Mouse (Mus musculus): Measurements from ENCODE around the gene Pcolce2.

Pcolce2 gene

GRCm38 (mm10) chr9:95657941-95658340, 20.5 kb downstream of the Pcolce2 start:
- DNase-seq = no peak

- DNase-seq = peak; percentile 37
Measured at GRCm38 (mm10) chr9:95664290-95664989, 27.0 kb downstream of the Pcolce2 start.

GRCm38 (mm10) chr9:95665835-95666234, 28.4 kb downstream of the Pcolce2 start:
- no peak for DNase-seq

- DNase-seq = peak; percentile 63
Measured at GRCm38 (mm10) chr9:95667836-95668235, 30.4 kb downstream of the Pcolce2 start.

- DNase-seq = no peak
Measured at GRCm38 (mm10) chr9:95668306-95668705, 30.9 kb downstream of the Pcolce2 start.

DNA sequence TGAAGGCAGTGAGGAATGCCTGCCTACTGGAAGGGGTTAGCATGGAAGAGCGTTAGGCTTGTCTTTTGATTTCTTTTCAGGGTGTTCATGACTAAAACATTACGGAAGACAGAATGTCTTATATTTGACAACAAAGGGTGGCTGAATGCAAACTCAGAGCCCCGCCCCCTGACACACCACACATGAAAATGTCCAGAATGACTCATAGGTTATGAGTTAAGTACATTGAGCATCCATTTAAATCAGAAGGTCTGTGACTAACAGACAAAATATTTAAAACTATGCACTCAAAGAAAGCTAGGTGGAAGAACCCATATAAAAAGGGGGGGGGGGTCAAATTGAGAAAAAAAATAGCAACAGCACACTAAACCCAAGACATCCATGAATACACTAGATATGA, 34.9 kb downstream of the Pcolce2 start:
- no peak for DNase-seq

GRCm38 (mm10) chr9:95672760-95673159, 35.4 kb downstream of the Pcolce2 start:
- DNase-seq = peak; percentile 14

DNA sequence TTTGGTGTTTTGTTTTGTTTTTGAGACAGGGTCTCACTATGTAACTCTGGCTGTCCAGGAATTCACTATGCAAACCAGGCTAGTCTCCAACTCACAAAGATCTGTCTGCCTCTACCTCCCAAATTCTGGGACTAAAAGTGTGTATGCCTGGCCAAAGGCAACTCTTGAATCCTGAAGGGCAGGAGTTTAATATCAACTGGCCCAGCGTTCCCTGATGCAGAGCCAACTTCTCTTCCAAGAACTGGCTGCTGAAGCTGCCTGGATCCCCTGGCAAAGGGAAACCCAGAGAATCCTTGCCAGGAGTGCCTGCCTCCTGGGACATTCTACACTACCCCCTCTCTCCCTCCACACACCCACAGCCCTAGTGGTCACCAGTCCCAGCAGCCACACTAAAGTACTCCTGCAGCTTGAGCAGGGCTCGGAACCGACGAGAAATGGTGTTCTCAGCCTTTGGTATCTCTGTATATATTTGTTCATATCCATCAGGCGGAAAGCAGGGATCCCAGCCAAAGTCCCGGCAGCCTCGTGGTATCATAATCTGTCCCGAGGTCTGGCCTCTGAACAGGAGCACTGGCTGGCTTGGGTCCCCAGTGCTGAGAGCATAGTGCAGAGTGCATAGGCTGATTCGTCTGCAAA, 37.8 kb downstream of the Pcolce2 start:
- DNase-seq = no peak

- DNase-seq = no peak
Measured at GRCm38 (mm10) chr9:95676021-95676420, 38.6 kb downstream of the Pcolce2 start.

- DNase-seq = no peak
Measured at GRCm38 (mm10) chr9:95679966-95680365, 42.6 kb downstream of the Pcolce2 start.

GRCm38 (mm10) chr9:95680691-95681090, 43.3 kb downstream of the Pcolce2 start:
- no peak for DNase-seq

DNA sequence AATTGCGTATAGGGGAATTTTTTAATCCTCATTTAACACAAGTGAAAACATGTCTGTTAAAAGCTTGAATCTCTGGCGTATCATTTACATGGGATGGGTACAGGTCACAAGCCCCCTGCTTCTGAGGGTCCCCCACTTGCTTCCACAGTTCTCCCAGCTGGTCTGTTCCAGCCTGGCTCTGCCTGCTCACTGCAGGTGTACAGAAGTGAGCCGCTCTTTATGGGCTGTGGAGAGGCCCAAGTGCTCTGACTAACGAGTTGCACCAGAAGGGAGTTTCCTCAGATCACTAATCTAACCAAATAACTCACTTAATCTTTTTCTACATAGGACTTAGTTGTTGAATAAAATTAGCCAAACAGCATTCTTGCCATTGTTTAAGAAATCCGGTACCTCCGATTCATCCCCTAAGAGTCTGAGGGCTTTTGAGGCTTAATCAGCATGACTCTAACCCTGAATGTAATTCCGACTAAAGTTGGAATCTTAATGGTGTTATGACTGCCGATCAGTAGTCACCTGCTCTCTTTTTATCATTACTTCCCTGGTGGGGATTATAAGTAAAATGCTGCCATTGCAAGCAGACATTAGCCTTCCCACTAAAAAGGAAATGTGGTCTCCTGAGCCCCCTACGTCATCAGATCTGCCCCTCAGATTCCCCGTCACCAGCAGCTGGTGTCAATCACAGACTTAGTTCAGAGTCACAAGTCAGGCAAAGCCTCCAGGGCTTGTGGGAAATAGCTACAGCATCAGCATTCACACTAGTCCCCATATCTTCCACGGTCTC, 48.4 kb downstream of the Pcolce2 start:
- peak; percentile 16 for DNase-seq

- peak; percentile 26 for DNase-seq
Measured at GRCm38 (mm10) chr9:95688064-95688463, 50.7 kb downstream of the Pcolce2 start.

DNA sequence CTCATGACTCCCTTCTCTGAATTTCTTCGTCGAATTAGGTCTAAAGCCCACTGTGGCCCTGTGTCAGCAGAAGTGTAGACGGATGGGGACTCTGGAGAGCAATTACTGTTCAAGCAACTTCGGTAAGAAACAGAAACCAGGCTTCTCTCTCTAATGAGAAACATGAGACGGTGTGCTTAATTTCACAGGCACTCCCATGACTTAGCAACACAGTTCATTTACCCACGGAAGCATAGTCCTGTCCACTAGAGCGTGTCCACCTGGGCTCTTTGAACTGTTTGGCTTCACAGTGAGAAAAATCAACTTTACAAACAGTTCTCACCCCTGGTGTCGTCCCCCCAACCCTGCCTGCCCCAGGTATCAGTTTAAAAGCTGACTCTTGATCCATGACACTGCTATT, 55.4 kb downstream of the Pcolce2 start:
- DNase-seq = no peak

- DNase-seq = no peak
Measured at GRCm38 (mm10) chr9:95693528-95694100, 56.2 kb downstream of the Pcolce2 start.

DNA sequence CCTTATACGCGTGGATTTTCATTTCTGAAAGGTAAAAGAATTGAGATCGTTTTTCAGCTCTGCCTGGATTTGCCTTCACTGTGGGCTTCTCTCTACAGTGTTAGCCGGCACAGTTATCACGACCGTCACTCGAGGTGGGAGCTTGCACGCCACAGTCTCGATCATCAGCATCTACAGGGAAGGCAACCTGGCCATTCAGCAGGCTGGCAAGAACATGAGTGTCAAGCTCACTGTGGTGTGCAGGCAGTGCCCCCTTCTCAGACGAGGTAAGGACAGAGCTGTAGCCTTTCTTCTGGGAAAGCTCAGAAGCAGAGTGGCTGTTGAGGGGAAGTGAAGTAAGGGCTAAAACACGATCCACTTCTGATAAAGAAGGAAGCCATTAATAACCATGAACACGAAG, 57.1 kb downstream of the Pcolce2 start:
- DNase-seq = no peak

DNA sequence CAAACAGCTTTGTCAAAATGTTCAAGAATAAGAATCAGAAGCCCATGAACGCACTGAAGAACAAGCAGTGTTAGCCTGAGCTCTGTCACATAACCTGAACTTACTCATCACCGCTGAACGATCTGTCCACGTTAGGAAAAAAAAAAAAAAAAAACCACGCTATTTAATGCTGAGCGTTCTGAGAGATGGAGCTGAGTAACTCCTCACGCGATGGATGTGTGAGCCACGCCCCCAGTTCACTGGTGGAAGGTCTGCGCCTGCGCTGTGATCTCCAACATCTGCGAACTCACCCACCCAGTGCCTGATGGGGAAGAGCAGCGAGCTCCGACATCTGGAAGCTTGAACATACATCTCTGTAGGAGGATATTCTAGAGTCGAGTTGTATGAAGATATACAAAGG, 57.6 kb downstream of the Pcolce2 start:
- no peak for DNase-seq

GRCm38 (mm10) chr9:95696581-95696980, 59.2 kb downstream of the Pcolce2 start:
- no peak for DNase-seq

GRCm38 (mm10) chr9:95697808-95698207, 60.4 kb downstream of the Pcolce2 start:
- peak; percentile 41 for DNase-seq

- no peak for DNase-seq
Measured at GRCm38 (mm10) chr9:95699273-95699672, 61.9 kb downstream of the Pcolce2 start.

DNA sequence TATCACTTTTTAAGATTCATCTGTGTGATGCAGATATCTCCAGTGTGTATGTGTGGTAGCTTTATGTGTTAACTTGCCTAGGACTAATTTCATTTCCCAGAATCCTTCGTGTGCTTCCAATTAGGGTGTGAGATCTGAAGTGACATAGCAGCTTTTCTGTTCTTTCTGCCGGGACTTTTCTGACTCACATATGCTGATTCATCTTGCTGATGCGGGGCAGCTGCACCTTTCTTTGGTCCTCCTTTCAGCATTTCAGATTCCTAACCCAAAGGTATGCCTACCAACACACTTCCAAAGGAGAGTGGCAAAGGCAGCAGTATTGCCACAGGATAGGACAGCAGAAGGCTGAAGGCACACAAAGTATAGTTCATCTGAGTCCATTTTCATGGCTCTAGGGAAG, 66.7 kb downstream of the Pcolce2 start:
- DNase-seq = no peak

DNA sequence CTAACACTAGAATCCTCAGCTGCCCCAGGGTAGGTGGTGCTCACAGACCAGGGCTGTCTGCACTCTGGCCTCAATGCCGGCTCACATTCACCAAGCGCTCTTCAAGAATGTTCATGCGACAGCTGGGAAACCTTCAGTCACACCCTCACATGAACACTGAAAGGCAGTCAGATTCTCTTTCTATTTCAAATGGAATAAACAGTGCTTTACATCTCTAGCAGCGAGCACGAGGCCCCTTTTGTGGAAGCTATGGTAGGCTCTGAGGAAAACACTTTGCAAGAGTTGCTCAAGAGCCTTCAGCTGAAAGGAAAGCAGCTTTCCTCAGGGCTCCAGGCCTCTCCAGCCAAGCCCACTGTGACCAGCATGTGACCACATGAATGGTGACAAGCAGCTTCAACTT, 68.0 kb downstream of the Pcolce2 start:
- no peak for DNase-seq

GRCm38 (mm10) chr9:95708943-95709342, 71.5 kb downstream of the Pcolce2 start:
- no peak for DNase-seq

- DNase-seq = no peak
Measured at GRCm38 (mm10) chr9:95712574-95712973, 75.2 kb downstream of the Pcolce2 start.
